Mouse (Mus musculus) CH12.LX (cell line): ENCODE measurements around the gene Mrpl9. TPM values are rescaled to one million over a fixed set of nuclear protein-coding genes. Genes with fewer than 3 reads are reported as not detected.

ENCODE experiments used
- DNase-seq: peaks from one replicate; pipeline ENCODE4 v3.0.0-alpha.2; 2013; ENCODE audit errors: extremely low read depth
- H3K27ac ChIP-seq: 2 replicates; pipeline ENCODE4 v1.5.1; 2012; ENCODE audit warnings: low read depth, mild to moderate bottlenecking, control low read depth, moderate library complexity; ENCODE audit not compliant: insufficient read depth
- H3K27me3 ChIP-seq: replicated peaks from 2 replicates; pipeline ENCODE3; 2012; ENCODE audit warnings: inconsistent platforms
- H3K36me3 ChIP-seq, 2 experiments: replicated peaks in 1 of 2; 2 replicates each; pipeline versions ENCODE3 to v1.6.1; 2012; ENCODE audit warnings: inconsistent platforms in 1 of 2, low read length in 1 of 2, mild to moderate bottlenecking in 1 of 2, mixed read lengths in 1 of 2, moderate library complexity in 1 of 2; ENCODE audit not compliant: control insufficient read depth in 1 of 2, insufficient read depth in 1 of 2
- H3K4me1 ChIP-seq, 2 experiments: 2 replicates each; pipeline ENCODE4 v1.6.1; 2012; ENCODE audit warnings: inconsistent platforms in 1 of 2, moderate library complexity in 1 of 2; ENCODE audit not compliant: insufficient read depth in 2 of 2, control insufficient read depth in 1 of 2
- H3K4me2 ChIP-seq: 2 replicates; pipeline ENCODE4 v1.6.1; 2012; ENCODE audit warnings: low read depth, mild to moderate bottlenecking, control low read depth; ENCODE audit not compliant: poor library complexity, insufficient read depth, severe bottlenecking
- H3K4me3 ChIP-seq, 3 experiments: fragments of 150-350 bp in 1 of 3; sonication (generic) in 1 of 3; replicated peaks in 1 of 3; 2 replicates each; pipeline versions ENCODE3 to v1.5.1; 2011 to 2012; ENCODE audit warnings: low read depth in 2 of 3, low read length in 2 of 3, mild to moderate bottlenecking in 2 of 3, moderate library complexity in 2 of 3, control low read depth in 1 of 3, improper control_type of control experiment in 1 of 3, inconsistent platforms in 1 of 3, mixed read lengths in 1 of 3; ENCODE audit not compliant: poor library complexity in 1 of 3
- H3K79me2 ChIP-seq: replicated peaks from 2 replicates; pipeline ENCODE4 v1.6.1; 2012; ENCODE audit warnings: mild to moderate bottlenecking, moderate library complexity; ENCODE audit not compliant: control insufficient read depth, poor library complexity, insufficient read depth, severe bottlenecking; ENCODE audit errors: extremely low read depth
- H3K9ac ChIP-seq: 2 replicates; pipeline ENCODE4 v1.6.1; 2012; ENCODE audit warnings: low read depth, mild to moderate bottlenecking, control low read depth, moderate library complexity; ENCODE audit not compliant: insufficient read depth
- H3K9me3 ChIP-seq: replicated peaks from 2 replicates; pipeline ENCODE3; 2012; ENCODE audit warnings: low read length, inconsistent platforms, mixed read lengths
- BHLHE40 ChIP-seq: IDR thresholded peaks from 2 replicates; pipeline ENCODE4 v1.6.1; 2011; ENCODE audit warnings: mild to moderate bottlenecking, low read depth, low read length, improper control_type of control experiment
- CTCF ChIP-seq, 2 experiments: IDR thresholded peaks in 1 of 2; conservative IDR thresholded peaks in 1 of 2; 2 replicates each; pipeline ENCODE4 v1.5.1; 2011 to 2012; ENCODE audit warnings: low read depth in 2 of 2, low read length in 2 of 2, improper control_type of control experiment in 1 of 2, inconsistent platforms in 1 of 2, mild to moderate bottlenecking in 1 of 2, moderate library complexity in 1 of 2
- E2F4 ChIP-seq: IDR thresholded peaks from 2 replicates; pipeline ENCODE4 v1.6.1; 2011; ENCODE audit warnings: low read depth, low read length, improper control_type of control experiment; ENCODE audit not compliant: insufficient replicate concordance
- EP300 ChIP-seq: IDR thresholded peaks from 2 replicates; pipeline ENCODE4 v1.6.1; 2011; ENCODE audit warnings: low read length, improper control_type of control experiment
- ETS1 ChIP-seq: conservative IDR thresholded peaks from 2 replicates; pipeline ENCODE4 v1.6.1; 2012; ENCODE audit warnings: low read depth, mild to moderate bottlenecking, inconsistent platforms, low read length, improper control_type of control experiment, moderate library complexity
- GABPA ChIP-seq: IDR thresholded peaks from 2 replicates; pipeline ENCODE4 v1.6.1; 2012; ENCODE audit warnings: low read depth, low read length, improper control_type of control experiment, inconsistent platforms; ENCODE audit not compliant: insufficient replicate concordance
- JUND ChIP-seq: conservative IDR thresholded peaks from 2 replicates; pipeline ENCODE4 v1.6.1; 2011; ENCODE audit warnings: low read depth, low read length, improper control_type of control experiment
- MAZ ChIP-seq: IDR thresholded peaks from 2 replicates; pipeline ENCODE4 v1.6.1; 2012; ENCODE audit warnings: low read depth, mild to moderate bottlenecking, inconsistent platforms, low read length, improper control_type of control experiment, moderate library complexity
- MYC ChIP-seq: IDR thresholded peaks from 2 replicates; pipeline ENCODE4 v1.6.1; 2011; ENCODE audit warnings: low read depth, mild to moderate bottlenecking, improper control_type of control experiment, low read length
- NELFE ChIP-seq: IDR thresholded peaks from 2 replicates; pipeline ENCODE4 v1.6.1; 2011; ENCODE audit warnings: low read depth, low read length, improper control_type of control experiment
- NRF1 ChIP-seq: IDR thresholded peaks from 2 replicates; pipeline ENCODE4 v1.6.1; 2014; ENCODE audit warnings: low read depth, mild to moderate bottlenecking, inconsistent platforms, low read length, improper control_type of control experiment, moderate library complexity
- PAX5 ChIP-seq: IDR thresholded peaks from 2 replicates; pipeline ENCODE4 v1.6.1; 2012; ENCODE audit warnings: low read length, inconsistent platforms, mixed read lengths
- POLR2A ChIP-seq: IDR thresholded peaks from 2 replicates; pipeline ENCODE4 v1.6.1; 2011; ENCODE audit warnings: low read depth, mild to moderate bottlenecking, improper control_type of control experiment, low read length
- POLR2AphosphoS2 ChIP-seq: IDR thresholded peaks from 2 replicates; pipeline ENCODE4 v1.6.1; 2011; ENCODE audit warnings: low read depth, low read length, improper control_type of control experiment
- RAD21 ChIP-seq: IDR thresholded peaks from 2 replicates; pipeline ENCODE4 v1.6.1; 2011; ENCODE audit warnings: low read depth, mild to moderate bottlenecking, low read length, improper control_type of control experiment, moderate library complexity
- SMC3 ChIP-seq: IDR thresholded peaks from 2 replicates; pipeline ENCODE4 v1.6.1; 2011; ENCODE audit warnings: low read depth, low read length, improper control_type of control experiment
- TBP ChIP-seq: conservative IDR thresholded peaks from 2 replicates; pipeline ENCODE4 v1.6.1; 2011; ENCODE audit warnings: low read depth, low read length, improper control_type of control experiment
- UBTF ChIP-seq: IDR thresholded peaks from 2 replicates; pipeline ENCODE4 v1.6.1; 2012; ENCODE audit warnings: low read depth, mild to moderate bottlenecking, inconsistent platforms, low read length, improper control_type of control experiment, moderate library complexity
- ZC3H11A ChIP-seq: IDR thresholded peaks from 2 replicates; pipeline ENCODE4 v1.6.1; 2012; ENCODE audit warnings: low read depth, mild to moderate bottlenecking, inconsistent platforms, low read length, improper control_type of control experiment
- ZKSCAN1 ChIP-seq: IDR thresholded peaks from 2 replicates; pipeline ENCODE4 v1.6.1; 2012; ENCODE audit warnings: low read depth, inconsistent platforms, low read length, improper control_type of control experiment, borderline replicate concordance
- dilution Hi-C: fragments of 300-500 bp; cut with MboI; formaldehyde crosslinking; loops from 2 replicates; pipeline ENCODE4 v1.14.3; 2020; ENCODE audit warnings: low sequenced_read_pairs; ENCODE audit not compliant: extremely low pct_unique_long_range_greater_than_20kb, extremely low pct_ligation_motif_present
- in situ Hi-C: fragments of 300-500 bp; cut with MboI; formaldehyde crosslinking; loops from 3 replicates; pipeline ENCODE4 v1.14.3; 2019; ENCODE audit warnings: low sequenced_read_pairs, low pct_ligation_motif_present, low pct_unique_long_range_greater_than_20kb, mixed read lengths
- polyA plus RNA-seq: library from polyadenylated mRNA; unstranded; fragments of >175 nt; gene quantifications from 2 replicates; pipeline ENCODE4 v1.2.1, GENCODE M21; 2012; ENCODE audit warnings: low read depth; ENCODE audit not compliant: insufficient read length
- total RNA-seq, 2 experiments: library from RNA; depleted of rRNA; stranded (reverse); fragments of 300-350 nt in 1 of 2; fragments of >200 nt in 1 of 2; gene quantifications; 2 replicates each; pipeline ENCODE4 v1.2.3; 2012 to 2014

The Mrpl9 gene
- total and polyA plus RNA-seq, 3 experiments, result 104 to 114 (median 111) TPM

DNA sequence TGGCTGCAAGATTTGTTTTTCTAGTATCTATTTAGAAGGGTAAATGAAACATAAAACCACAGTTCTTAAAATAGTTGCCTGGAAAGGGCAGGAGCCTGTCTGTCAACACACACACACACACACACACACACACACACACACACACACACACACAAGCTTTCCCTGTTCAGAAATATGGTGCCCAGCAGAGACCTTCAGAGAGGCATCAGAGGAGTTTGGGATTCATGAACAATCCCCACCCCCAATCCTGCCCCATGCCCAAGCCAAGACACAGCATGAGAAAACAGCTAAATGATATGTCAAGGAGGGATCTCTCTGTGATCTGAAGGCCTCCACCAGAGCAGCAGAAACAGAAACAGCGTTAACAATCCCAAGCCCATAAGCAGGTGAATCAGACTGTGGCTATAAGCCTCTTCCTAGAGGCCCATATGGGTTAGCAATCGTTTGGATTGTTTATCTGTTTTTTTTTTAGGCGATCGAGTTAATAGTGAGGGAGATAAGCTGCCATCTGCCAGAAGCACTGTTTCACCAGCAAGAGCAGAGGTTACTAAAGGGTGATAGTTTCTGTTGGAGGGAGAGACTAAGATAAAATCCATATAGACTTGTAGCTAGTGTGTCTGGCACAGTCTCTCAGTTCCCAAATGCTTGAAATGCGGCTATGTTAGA is 30.6 kb downstream of the Mrpl9 start:
- Histone ChIP-seq H3K9ac (no peak overlapping the region), H3K36me3 (no peaks in the 10 kb centered on the region), H3K79me2 (no peaks in the 10 kb centered on the region), H3K27me3 (no peaks in the 10 kb centered on the region), H3K4me2 (no peak overlapping the region), H3K9me3 (no peaks in the 10 kb centered on the region), H3K4me3 (no peak overlapping the region), H3K4me1 (0 out of 4 replicates have a peak, but pooled peaks cover 0 to 4% of the 10 kb centered on the region in 2 experiments), H3K27ac (no peak overlapping the region)
- TF ChIP-seq CTCF (conservative IDR thresholded peaks at IDR 0.05 in 1 of 2, IDR thresholded peaks at IDR 0.05 in 1 of 2; ENCODE audit: low read depth in 2 of 2, low read length in 2 of 2) (no peak), TBP (no peak), MYC (no peak), ETS1 (no peak), ZKSCAN1 (no peak), SMC3 (no peak), MAZ (no peak), UBTF (no peak), RAD21 (no peak), NELFE (no peak), EP300 (no peak), NRF1 (no peak), ZC3H11A (no peak), BHLHE40 (no peak), JUND (no peak)
- no peak for DNase-seq
- dilution Hi-C loops, result no loop called here
- in situ Hi-C loops, result loop anchor here (25.0 kb wide), 1 partner anchor 139 kb away; no protein-coding TSS in a partner anchor

- Histone ChIP-seq H3K36me3 (peaks cover 0 to 2% of the 10 kb centered on the region in 2 experiments), H3K9me3 (no peaks in the 10 kb centered on the region), H3K79me2 (no peaks in the 10 kb centered on the region), H3K4me3 (no peak overlapping the region), H3K4me2 (no peak overlapping the region), H3K27ac (no peak overlapping the region), H3K9ac (no peak overlapping the region), H3K4me1 (peaks cover 0 to 8% of the 10 kb centered on the region in 2 experiments; a peak in 1 of 4 replicates), H3K27me3 (no peaks in the 10 kb centered on the region)
- DNase-seq, result no peak
- in situ Hi-C loops (no loop called here), dilution Hi-C loops (no loop called here)
- TF ChIP-seq BHLHE40, result no peak
- TF ChIP-seq NELFE, result no peak
- no peak for TF ChIP-seq ETS1
- no peak for TF ChIP-seq E2F4
- TF ChIP-seq GABPA, result no peak
- TF ChIP-seq POLR2AphosphoS2, result no peak
- TF ChIP-seq MAZ, result no peak
- TF ChIP-seq RAD21, result no peak
- TF ChIP-seq ZC3H11A, result no peak
- no peak for TF ChIP-seq POLR2A
- TF ChIP-seq PAX5, result no peak
These were observed 33.4 kb downstream of the Mrpl9 start for GRCm38 (mm10) chr3:94476301-94477035.
